Comparison of ENCODE assay signal across 7 mouse cellular contexts in genomic region chr7:46181590-46181989, GRCm38 (mm10). TPM values are rescaled to one million over a fixed set of nuclear protein-coding genes. Genes with fewer than 3 reads are reported as not detected.
DNase-seq lines count a peak whose midpoint lies in the region; ATAC-seq lines count a peak whose summit lies in the region.

No protein-coding gene starts in this region.

- no peaks in the 10 kb centered on the region for H3K4me1 ChIP-seq in kidney, embryonic 14.5 days (ENCODE audit: control insufficient read depth, insufficient read depth, low read length)

- H3K27ac ChIP-seq in kidney, embryonic 14.5 days (ENCODE audit: low read depth, low read length) = no peak overlapping the region

- H3K36me3 ChIP-seq in kidney, embryonic 14.5 days (ENCODE audit: control insufficient read depth, insufficient read depth, low read length) = no peaks in the 10 kb centered on the region

- 2% methylated on average over 3 of the region's 3 CpGs for WGBS in kidney, embryonic 14.5 days

- peak; percentile 76; the same call in 1 of the 2 replicates for ATAC-seq in frontal cortex, adult (ENCODE audit: low TSS enrichment)
- ATAC-seq in kidney, embryonic 14.5 days (ENCODE audit: low FRiP score, low TSS enrichment) = peak; percentile 56; the same call in 1 of the 2 replicates

- no peak overlapping the region for H3K4me2 ChIP-seq in kidney, embryonic 14.5 days (replicated peaks; ENCODE audit: low read depth, low read length)

- H3K9me3 ChIP-seq in kidney, embryonic 14.5 days (ENCODE audit: control insufficient read depth, low read length) = no peaks in the 10 kb centered on the region

- DNase-seq in CD8-positive naive resting alpha-beta T cell, adult 2 months (ENCODE audit: low read depth in 2 of 2, low spot score in 2 of 2) = peak; percentile 10 to 34
- DNase-seq in MN1 (ENCODE audit: low spot score) = peak; percentile 16
- DNase-seq in cerebellum, adult 8-10 months = peak; percentile 77
- DNase-seq in lung, postnatal 10 days = peak; percentile 54
- peak; percentile 56 for DNase-seq in right cerebral cortex, postnatal 14 days

- H3K9ac ChIP-seq in kidney, embryonic 14.5 days (ENCODE audit: low read depth, low read length) = no peak overlapping the region

- no peak overlapping the region for H3K4me3 ChIP-seq in kidney, embryonic 14.5 days (ENCODE audit: low read length)

- H3K27me3 ChIP-seq in kidney, embryonic 14.5 days (ENCODE audit: control insufficient read depth, insufficient read depth, low read length) = peaks cover 23% of the 10 kb centered on the region

RNA-seq across cellular contexts. Expression of gene Abcc8, which starts 1.8 kb away (rescaled TPM):
- polyA plus RNA-seq in kidney, embryonic 14.5 days (2014; fragmentation: Nextera tagmentation; extraction: Ambion mirVana) = 1.5 and 1.9 TPM in 2 replicates

RNA-seq across cellular contexts. Expression of gene Ush1c, which starts 56.7 kb away (rescaled TPM):
- 4.7 and 8.7 TPM in 2 replicates for polyA plus RNA-seq in kidney, embryonic 14.5 days (2014; fragmentation: Nextera tagmentation; extraction: Ambion mirVana)

RNA-seq across cellular contexts. Expression of gene Otog, which starts 59.2 kb away (rescaled TPM):
- 0.03 TPM in 1 of 2 replicates, not detected in the other for polyA plus RNA-seq in kidney, embryonic 14.5 days (2014; fragmentation: Nextera tagmentation; extraction: Ambion mirVana)

Comparison
In these comparisons a context has a peak if more than half of its experiments do, and no peak if none do; other contexts are left out.
1. DNase-seq: peak in every context shown above with its lines; median percentile 77 in cerebellum, adult 8-10 months; 56 in right cerebral cortex, postnatal 14 days; 54 in lung, postnatal 10 days; 22 in CD8-positive naive resting alpha-beta T cell, adult 2 months; 16 in MN1.